Mouse (Mus musculus): ENCODE results near the gene Cnot3. TPM values are rescaled to one million over a fixed set of nuclear protein-coding genes. Genes with fewer than 3 reads are reported as not detected.
A peak's percentile ranks its signal among the peaks of the same experiment; 100 is the strongest.

Cnot3 gene
- total and polyA plus RNA-seq, 2 experiments from 2014 or later, result 26.0 to 26.4 TPM

DNA sequence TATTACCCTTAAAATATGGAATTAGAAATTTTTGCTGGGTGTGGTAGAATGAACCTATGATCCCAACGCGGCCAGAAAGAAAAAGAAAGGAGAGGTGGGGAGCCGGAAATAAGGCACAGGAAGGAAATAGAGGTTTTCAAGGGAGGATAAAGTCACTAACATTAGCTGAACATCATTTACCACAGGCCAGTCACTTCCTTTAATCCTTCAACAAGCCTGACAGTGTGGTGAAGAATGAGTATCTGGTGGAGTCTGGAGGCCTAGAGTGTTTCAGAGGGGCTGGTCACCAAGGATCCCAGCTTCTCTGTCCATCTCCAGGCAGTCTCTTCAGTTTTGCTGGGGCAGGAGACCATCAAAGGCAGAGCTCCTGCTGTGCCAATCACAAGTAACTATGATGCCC, 34.6 kb upstream of the Cnot3 start:
- TF ChIP-seq CTCF (IDR thresholded peaks at IDR 0.05; ENCODE audit: low read depth), result no peak
- Histone ChIP-seq H3K36me3 (ENCODE audit: insufficient read depth, low read length) (no peaks in the 10 kb centered on the region), H3K4me3 (ENCODE audit: low read length) (no peak overlapping the region), H3K4me1 (ENCODE audit: insufficient read depth, low read length) (no peaks in the 10 kb centered on the region), H3K4me2 (ENCODE audit: low read depth, low read length) (no peak overlapping the region), H3K27me3 (ENCODE audit: insufficient read depth, low read length) (no peaks in the 10 kb centered on the region), H3K27ac (no peak overlapping the region), H3K9ac (replicated peaks; ENCODE audit: low read length) (no peak overlapping the region), H3K9me3 (ENCODE audit: low read length) (no peaks in the 10 kb centered on the region)
- 90% methylated on average over 3 of the region's 3 CpGs for WGBS
- DNase-seq (ENCODE audit: low spot score) (no peak), ATAC-seq (no peak)

DNA sequence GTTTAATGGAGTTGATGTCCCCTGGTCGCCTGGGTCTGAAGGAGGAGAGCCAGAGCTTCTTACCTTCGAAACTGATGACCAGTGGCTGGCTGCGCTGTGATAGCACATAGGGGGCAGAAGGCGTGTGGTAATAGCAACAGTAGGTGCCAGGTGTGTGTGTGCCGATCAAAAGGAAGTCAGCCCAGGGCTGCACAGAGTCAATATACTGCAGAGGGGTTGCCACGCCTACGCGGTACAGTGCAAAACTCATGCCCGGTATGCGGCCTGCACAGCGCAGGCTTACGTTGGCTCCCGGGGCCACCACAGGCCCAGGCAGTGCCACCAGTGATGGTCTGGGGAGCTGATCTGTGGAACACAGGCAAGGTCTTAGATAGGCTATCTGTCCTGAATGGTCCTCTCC, 34.1 kb upstream of the Cnot3 start:
- Histone ChIP-seq H3K27me3 (ENCODE audit: insufficient read depth, low read length) (no peaks in the 10 kb centered on the region), H3K27ac (no peak overlapping the region), H3K9me3 (ENCODE audit: low read length) (no peaks in the 10 kb centered on the region), H3K4me1 (ENCODE audit: insufficient read depth, low read length) (no peaks in the 10 kb centered on the region), H3K9ac (replicated peaks; ENCODE audit: low read length) (no peak overlapping the region), H3K4me3 (ENCODE audit: low read length) (no peak overlapping the region), H3K4me2 (ENCODE audit: low read depth, low read length) (no peak overlapping the region), H3K36me3 (ENCODE audit: insufficient read depth, low read length) (no peaks in the 10 kb centered on the region)
- no peak for ATAC-seq
- 88% methylated on average over 13 of the region's 13 CpGs for WGBS
- no peak for DNase-seq (ENCODE audit: low spot score)
- TF ChIP-seq CTCF (IDR thresholded peaks at IDR 0.05; ENCODE audit: low read depth), result no peak

DNA sequence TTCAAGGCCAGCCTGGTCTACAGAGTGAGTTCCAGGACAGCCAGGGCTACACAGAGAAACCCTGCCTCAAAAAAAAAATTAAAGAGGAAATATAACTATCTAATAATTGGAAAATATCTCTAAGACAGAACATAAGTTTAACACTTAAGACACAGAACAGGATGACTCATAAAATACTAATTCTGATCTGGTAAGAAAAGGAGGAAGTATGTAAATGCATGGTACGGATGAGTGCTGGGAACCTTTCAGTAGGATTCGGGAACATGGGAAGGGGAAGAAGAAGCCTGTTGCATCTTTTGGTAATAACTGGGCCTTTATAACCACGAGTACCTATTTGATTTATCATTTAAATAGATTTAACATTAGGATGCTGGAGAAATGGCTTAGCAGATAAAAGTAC, 31.0 kb upstream of the Cnot3 start:
- DNase-seq (ENCODE audit: low spot score) (no peak), ATAC-seq (no peak)
- Histone ChIP-seq H3K9ac (replicated peaks; ENCODE audit: low read length) (no peak overlapping the region), H3K4me1 (ENCODE audit: insufficient read depth, low read length) (peaks cover 5% of the 10 kb centered on the region; the same call in 1 of the 2 replicates), H3K4me2 (ENCODE audit: low read depth, low read length) (no peak overlapping the region), H3K36me3 (ENCODE audit: insufficient read depth, low read length) (no peaks in the 10 kb centered on the region), H3K27me3 (ENCODE audit: insufficient read depth, low read length) (no peaks in the 10 kb centered on the region), H3K9me3 (ENCODE audit: low read length) (no peaks in the 10 kb centered on the region), H3K4me3 (ENCODE audit: low read length) (no peak overlapping the region), H3K27ac (no peak overlapping the region)
- 76% methylated on average over 3 of the region's 3 CpGs for WGBS
- no peak for TF ChIP-seq CTCF (IDR thresholded peaks at IDR 0.05; ENCODE audit: low read depth)

DNA sequence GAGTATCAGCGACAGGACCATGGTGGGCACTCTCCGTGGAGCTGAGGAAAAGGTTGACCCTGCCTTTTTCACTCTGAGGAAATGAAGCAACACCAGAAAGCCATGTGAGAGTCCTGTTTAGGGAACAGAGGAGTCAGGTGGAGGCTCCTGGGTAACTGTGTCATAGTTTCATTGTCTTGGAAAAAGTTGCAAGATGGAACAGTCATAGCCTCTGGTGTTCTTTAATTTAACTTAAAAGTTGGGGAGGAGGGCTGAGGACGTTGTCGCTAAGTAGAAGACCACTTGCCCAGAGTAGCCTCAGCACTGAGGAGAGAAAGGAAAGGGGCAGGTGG, 29.0 kb upstream of the Cnot3 start, which contains the start of gene Oscar:
TSS of gene Oscar (minus strand) at position 101 of the 332 bp plus-strand sequence.
- H3K9me3 ChIP-seq (ENCODE audit: low read length), result no peaks in the 10 kb centered on the region
- H3K4me3 ChIP-seq (ENCODE audit: low read length), result peak within 1 kb of the TSS; percentile 86
- ATAC-seq, result no peak
- H3K4me2 ChIP-seq (ENCODE audit: low read depth, low read length), result peak within 1 kb of the TSS; percentile 82; the same call in 1 of the 2 replicates
- TF ChIP-seq CTCF (IDR thresholded peaks at IDR 0.05; ENCODE audit: low read depth), result no peak
- H3K27ac ChIP-seq, result no peak within 1 kb of the TSS
- H3K36me3 ChIP-seq (ENCODE audit: insufficient read depth, low read length), result peaks cover 14% of the 10 kb centered on the region; the same call in 1 of the 2 replicates
- H3K4me1 ChIP-seq (ENCODE audit: insufficient read depth, low read length), result peaks cover 5% of the 10 kb centered on the region; the same call in 1 of the 2 replicates
- no peak for DNase-seq (ENCODE audit: low spot score)
- WGBS, result 83% methylated on average over 4 of the region's 4 CpGs
- no peaks in the 10 kb centered on the region for H3K27me3 ChIP-seq (ENCODE audit: insufficient read depth, low read length)
- H3K9ac ChIP-seq (replicated peaks; ENCODE audit: low read length), result no peak within 1 kb of the TSS; the same call in 1 of the 2 replicates

DNA sequence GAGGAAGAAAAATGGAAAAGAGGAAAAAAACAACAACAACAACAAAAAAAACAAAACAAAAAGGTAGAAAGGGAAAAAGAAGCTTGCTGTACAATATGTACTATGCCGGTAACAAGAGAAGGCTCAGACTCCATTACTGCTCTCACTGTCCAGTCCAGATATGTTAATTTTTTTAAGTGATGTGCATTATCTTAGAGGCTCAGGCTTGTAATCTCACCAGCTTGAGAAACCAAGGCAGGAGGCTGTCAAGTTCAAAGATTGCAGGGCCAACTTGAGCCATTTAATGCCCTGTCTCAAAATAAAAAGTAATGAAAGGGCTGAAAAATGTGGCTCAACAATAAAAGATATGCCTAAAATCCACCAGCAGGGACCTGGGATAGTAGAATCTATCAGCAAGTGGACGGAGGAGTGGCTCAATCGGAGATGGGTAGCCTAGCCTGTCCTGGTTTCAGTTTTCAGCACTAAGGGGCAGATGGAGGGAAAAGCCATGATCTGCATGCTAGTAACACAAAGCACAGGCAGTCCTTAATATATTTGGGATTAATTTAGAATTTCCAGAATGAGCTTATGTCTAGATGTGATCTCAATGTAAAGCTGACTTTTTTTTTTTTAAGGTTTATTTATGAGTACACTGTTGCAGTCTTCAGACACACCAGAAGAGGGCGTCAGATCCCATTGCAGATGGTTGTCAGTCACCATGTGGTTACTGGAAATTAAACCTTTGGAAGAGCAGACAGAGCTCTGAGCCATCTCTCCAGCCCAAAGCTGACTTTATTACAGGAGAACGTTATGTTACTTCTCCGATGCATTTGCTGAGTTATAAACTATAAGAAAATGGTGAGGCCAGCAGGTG, 28.5 kb upstream of the Cnot3 start:
- Histone ChIP-seq H3K27me3 (ENCODE audit: insufficient read depth, low read length) (no peaks in the 10 kb centered on the region), H3K4me3 (ENCODE audit: low read length) (peak overlapping the region; percentile 86), H3K4me1 (ENCODE audit: insufficient read depth, low read length) (peaks cover 5% of the 10 kb centered on the region; the same call in 1 of the 2 replicates), H3K36me3 (ENCODE audit: insufficient read depth, low read length) (peaks cover 14% of the 10 kb centered on the region; the same call in 1 of the 2 replicates), H3K4me2 (ENCODE audit: low read depth, low read length) (peak overlapping the region; percentile 82; the same call in 1 of the 2 replicates), H3K27ac (no peak overlapping the region), H3K9me3 (ENCODE audit: low read length) (no peaks in the 10 kb centered on the region), H3K9ac (replicated peaks; ENCODE audit: low read length) (no peak overlapping the region; the same call in 1 of the 2 replicates)
- DNase-seq (ENCODE audit: low spot score), result no peak
- peak; percentile 78 for TF ChIP-seq CTCF (IDR thresholded peaks at IDR 0.05; ENCODE audit: low read depth)
- ATAC-seq, result no peak; the same call in none of the 2 replicates
- WGBS, result 40% methylated on average over 6 of the region's 6 CpGs

DNA sequence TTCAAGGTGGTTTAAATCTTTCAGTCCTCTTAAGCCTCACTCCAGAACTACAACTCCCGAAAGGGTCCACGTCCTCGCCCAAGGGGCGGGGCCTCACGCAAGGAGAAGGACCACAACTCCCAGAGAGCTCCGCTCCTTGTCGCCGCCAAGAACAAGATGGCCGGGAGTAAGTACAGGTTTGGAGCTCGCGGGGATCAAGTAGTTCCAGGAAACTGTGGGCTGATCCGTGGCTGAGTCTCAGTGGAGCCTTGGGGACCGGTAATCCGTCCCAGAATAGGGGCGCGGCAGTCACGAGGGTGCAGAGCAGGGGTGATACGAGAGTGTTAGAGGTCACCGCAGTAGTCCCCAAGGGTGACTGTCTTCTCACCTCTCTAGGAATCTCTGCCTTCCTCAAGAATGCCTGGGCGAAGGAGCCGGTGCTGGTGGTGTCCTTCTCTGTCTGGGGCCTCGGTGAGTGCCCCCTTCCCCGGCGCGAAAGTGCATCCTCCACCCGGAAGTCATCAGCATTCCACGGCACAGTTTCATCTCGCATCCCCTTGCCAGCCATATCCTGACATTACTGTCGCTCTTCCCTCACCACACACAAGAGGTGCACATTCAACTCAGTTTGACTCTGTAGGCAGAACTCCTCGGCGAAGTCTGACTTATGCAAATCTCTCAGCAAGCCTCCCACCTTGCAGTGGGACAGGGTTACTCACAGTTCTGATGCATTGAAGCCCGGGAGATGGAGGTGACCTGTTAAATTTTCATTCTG, 27.6 kb upstream of the Cnot3 start, which contains the start of gene Ndufa3:
TSS of gene Ndufa3 (plus strand) at position 132 of the 754 bp plus-strand sequence.
- H3K4me1 ChIP-seq (ENCODE audit: insufficient read depth, low read length), result peaks cover 5% of the 10 kb centered on the region; the same call in 1 of the 2 replicates
- peak within 1 kb of the TSS; percentile 86 for H3K4me3 ChIP-seq (ENCODE audit: low read length)
- H3K27me3 ChIP-seq (ENCODE audit: insufficient read depth, low read length), result no peaks in the 10 kb centered on the region
- peak within 1 kb of the TSS; percentile 87 for H3K27ac ChIP-seq
- 2% methylated on average over 32 of the region's 32 CpGs for WGBS
- no peaks in the 10 kb centered on the region for H3K9me3 ChIP-seq (ENCODE audit: low read length)
- peak within 1 kb of the TSS; percentile 86 for H3K9ac ChIP-seq (replicated peaks; ENCODE audit: low read length)
- peaks cover 14% of the 10 kb centered on the region; the same call in 1 of the 2 replicates for H3K36me3 ChIP-seq (ENCODE audit: insufficient read depth, low read length)
- TF ChIP-seq CTCF (IDR thresholded peaks at IDR 0.05; ENCODE audit: low read depth), result no peak; the same call in 1 of the 2 replicates
- DNase-seq (ENCODE audit: low spot score) (peak; percentile 97), ATAC-seq (peak; percentile 96)
- H3K4me2 ChIP-seq (ENCODE audit: low read depth, low read length), result peak within 1 kb of the TSS; percentile 82

Data from hindbrain, postnatal 0 days (tissue).